Mouse (Mus musculus) right cerebral cortex, adult 2 months (tissue): ENCODE measurements around the gene Nprl3.
A peak's percentile ranks its signal among the peaks of the same experiment; 100 is the strongest.

Experiments used
- DNase-seq, 2 experiments: peaks; one replicate each; pipeline ENCODE4 v3.0.0; 2021 to 2022; ENCODE audit warnings: low spot score in 2 of 2

The Nprl3 gene

GRCm38 (mm10) chr11:32245614-32246013, 21.9 kb downstream of the Nprl3 start:
- no peak for DNase-seq

GRCm38 (mm10) chr11:32244617-32245016, 22.9 kb downstream of the Nprl3 start:
- DNase-seq = no peak

- no peak for DNase-seq
Observed at GRCm38 (mm10) chr11:32244064-32244463, 23.4 kb downstream of the Nprl3 start.

GRCm38 (mm10) chr11:32243205-32243955, 24.1 kb downstream of the Nprl3 start:
- DNase-seq = peak; percentile 56 to 59

GRCm38 (mm10) chr11:32242209-32242608, 25.3 kb downstream of the Nprl3 start:
- no peak for DNase-seq

GRCm38 (mm10) chr11:32241391-32241790, 26.1 kb downstream of the Nprl3 start:
- DNase-seq = no peak

- DNase-seq = peak; percentile 80 to 86
Observed at GRCm38 (mm10) chr11:32238093-32238860, 29.2 kb downstream of the Nprl3 start.

GRCm38 (mm10) chr11:32237411-32237795, 30.1 kb downstream of the Nprl3 start:
- DNase-seq = no peak

- peak in 1 of 2 experiments; percentile 65 for DNase-seq
Observed at GRCm38 (mm10) chr11:32236712-32237410, 30.6 kb downstream of the Nprl3 start.

GRCm38 (mm10) chr11:32236132-32236531, 31.4 kb downstream of the Nprl3 start:
- no peak for DNase-seq

- DNase-seq = peak; percentile 59 to 69
Observed at GRCm38 (mm10) chr11:32235646-32236045, 31.9 kb downstream of the Nprl3 start.

- DNase-seq = no peak
Observed at GRCm38 (mm10) chr11:32234816-32235485, 32.6 kb downstream of the Nprl3 start.

GRCm38 (mm10) chr11:32233895-32234294, 33.6 kb downstream of the Nprl3 start:
- DNase-seq = no peak

- no peak for DNase-seq
Observed at GRCm38 (mm10) chr11:32232848-32233247, 34.7 kb downstream of the Nprl3 start.

GRCm38 (mm10) chr11:32231125-32231524, 36.4 kb downstream of the Nprl3 start:
- DNase-seq = peak; percentile 63 to 66

- peak; percentile 65 to 68 for DNase-seq
Observed at GRCm38 (mm10) chr11:32230220-32230619, 37.3 kb downstream of the Nprl3 start.

- DNase-seq = no peak
Observed at GRCm38 (mm10) chr11:32228292-32228845, 39.1 kb downstream of the Nprl3 start.

- DNase-seq = no peak
Observed at GRCm38 (mm10) chr11:32227555-32227954, 40.0 kb downstream of the Nprl3 start.

GRCm38 (mm10) chr11:32227041-32227440, 40.5 kb downstream of the Nprl3 start:
- no peak for DNase-seq

GRCm38 (mm10) chr11:32226124-32226871, 41.2 kb downstream of the Nprl3 start, which contains the start of gene Mpg:
Mpg (plus strand) TSS chr11:32226505.
- peak; percentile 87 to 88 for DNase-seq
